Mouse (Mus musculus) adrenal gland, adult 2 months (tissue): Measurements from ENCODE around the gene Pm20d1. TPM values are rescaled to one million over a fixed set of nuclear protein-coding genes. Genes with fewer than 3 reads are reported as not detected.

Experiments used
- polyA plus RNA-seq: library from polyadenylated mRNA; depleted of rRNA; stranded (reverse); fragments of >200 nt; gene quantifications from 2 replicates; pipeline ENCODE4 v1.2.3, GENCODE M21; 2012; rRNA removed
- total RNA-seq, 2 experiments: library from RNA; stranded (reverse); gene quantifications; 2 replicates each; pipeline ENCODE4 v1.2.3; 2021

Gene Pm20d1
- total and polyA plus RNA-seq, 3 experiments: 5.7 to 20.6 (median 6.6) TPM

Other genes starting within 250 kb of the Pm20d1 start
- gene Avpr1b, start 198.1 kb upstream of the Pm20d1 start, total RNA-seq: not detected
- gene Avpr1b, start 198.1 kb upstream of the Pm20d1 start, polyA plus RNA-seq: not detected in 2 replicates
- under 1 TPM; 0.48 to 0.63 TPM for gene Ctse, start 159.1 kb upstream of the Pm20d1 start, total RNA-seq
- gene Ctse, start 159.1 kb upstream of the Pm20d1 start, polyA plus RNA-seq: 0.28 and 0.55 TPM in 2 replicates
- gene Rab7b, start 108.7 kb upstream of the Pm20d1 start, total RNA-seq: 10 to 100 TPM in 1 of 2 experiments, 1 to 10 TPM in 1; 3.7 to 13.4 TPM
- gene Rab7b, start 108.7 kb upstream of the Pm20d1 start, polyA plus RNA-seq: 2.8 and 2.9 TPM in 2 replicates
- under 1 TPM in 1 of 2 experiments, not detected in 1; 0.12 TPM for gene Slc26a9, start 53.4 kb upstream of the Pm20d1 start, total RNA-seq
- gene Slc26a9, start 53.4 kb upstream of the Pm20d1 start, polyA plus RNA-seq: 0.15 and 0.18 TPM in 2 replicates
- gene Slc41a1, start 30.1 kb downstream of the Pm20d1 start, total RNA-seq: 10 to 100 TPM; 48.8 to 49.6 TPM
- 94.1 and 107 TPM in 2 replicates for gene Slc41a1, start 30.1 kb downstream of the Pm20d1 start, polyA plus RNA-seq
- 10 to 100 TPM; 15.1 to 28.7 TPM for gene Rab29, start 69.8 kb downstream of the Pm20d1 start, total RNA-seq
- gene Rab29, start 69.8 kb downstream of the Pm20d1 start, polyA plus RNA-seq: 18.7 and 24.3 TPM in 2 replicates
- 100 to 1,000 TPM; 111 to 139 TPM for gene Nucks1, start 113.2 kb downstream of the Pm20d1 start, total RNA-seq
- 3.2 and 4.2 TPM in 2 replicates for gene Nucks1, start 113.2 kb downstream of the Pm20d1 start, polyA plus RNA-seq
- gene Slc45a3, start 165.6 kb downstream of the Pm20d1 start, total RNA-seq: 10 to 100 TPM; 15.5 to 25.5 TPM
- 23.7 and 35.0 TPM in 2 replicates for gene Slc45a3, start 165.6 kb downstream of the Pm20d1 start, polyA plus RNA-seq
- gene Elk4, start 210.2 kb downstream of the Pm20d1 start, total RNA-seq: 10 to 100 TPM; 78.1 to 82.8 TPM
- 17.0 and 18.0 TPM in 2 replicates for gene Elk4, start 210.2 kb downstream of the Pm20d1 start, polyA plus RNA-seq